Mouse (Mus musculus): ENCODE measurements around the gene Camta1. TPM values are rescaled to one million over a fixed set of nuclear protein-coding genes. Genes with fewer than 3 reads are reported as not detected.
A peak's percentile ranks its signal among the peaks of the same experiment; 100 is the strongest.

Camta1 gene
- polyA plus RNA-seq, 1 experiment from 2014 or later = 93.9 TPM

- H3K36me3 ChIP-seq (ENCODE audit: control insufficient read depth, insufficient read depth, low read length) = no peaks in the 10 kb centered on the region
- no peak overlapping the region for H3K4me2 ChIP-seq
- no peak overlapping the region for H3K4me3 ChIP-seq (ENCODE audit: low read depth, low read length)
- H3K27me3 ChIP-seq (replicated peaks; ENCODE audit: control insufficient read depth, insufficient read depth, low read length) = no peaks in the 10 kb centered on the region
- H3K27ac ChIP-seq (ENCODE audit: low read depth, low read length) = no peak overlapping the region
- 80% methylated on average over 15 of the region's 15 CpGs for WGBS
- no peak for DNase-seq (ENCODE audit: low spot score)
- H3K4me1 ChIP-seq (replicated peaks; ENCODE audit: control insufficient read depth, insufficient read depth, low read length) = no peaks in the 10 kb centered on the region
- H3K9ac ChIP-seq (ENCODE audit: low read depth, low read length) = no peak overlapping the region
- ATAC-seq (replicated peaks; ENCODE audit: low FRiP score) = no peak
- H3K9me3 ChIP-seq (ENCODE audit: control insufficient read depth, low read length) = no peaks in the 10 kb centered on the region
Observed at GRCm38 (mm10) chr4:151751270-151751945, 110.3 kb downstream of the Camta1 start.

- H3K4me2 ChIP-seq = no peak overlapping the region
- H3K9me3 ChIP-seq (ENCODE audit: control insufficient read depth, low read length) = no peaks in the 10 kb centered on the region
- ATAC-seq (replicated peaks; ENCODE audit: low FRiP score) = no peak
- H3K27ac ChIP-seq (ENCODE audit: low read depth, low read length) = no peak overlapping the region
- no peaks in the 10 kb centered on the region for H3K36me3 ChIP-seq (ENCODE audit: control insufficient read depth, insufficient read depth, low read length)
- H3K4me3 ChIP-seq (ENCODE audit: low read depth, low read length) = no peak overlapping the region
- H3K27me3 ChIP-seq (replicated peaks; ENCODE audit: control insufficient read depth, insufficient read depth, low read length) = no peaks in the 10 kb centered on the region
- H3K4me1 ChIP-seq (replicated peaks; ENCODE audit: control insufficient read depth, insufficient read depth, low read length) = 0 out of 2 replicates have a peak, but pooled peaks cover under 1% of the 10 kb centered on the region
- H3K9ac ChIP-seq (ENCODE audit: low read depth, low read length) = no peak overlapping the region
- WGBS = 50% methylated on average over 6 of the region's 6 CpGs
- no peak for DNase-seq (ENCODE audit: low spot score)
Observed at GRCm38 (mm10) chr4:151747723-151748122, 114.0 kb downstream of the Camta1 start.

GRCm38 (mm10) chr4:151746002-151746606 is 115.6 kb downstream of the Camta1 start:
- H3K4me2 ChIP-seq = no peak overlapping the region
- no peak for ATAC-seq (replicated peaks; ENCODE audit: low FRiP score)
- H3K36me3 ChIP-seq (ENCODE audit: control insufficient read depth, insufficient read depth, low read length) = no peaks in the 10 kb centered on the region
- WGBS = 84% methylated on average over 9 of the region's 9 CpGs
- no peak for DNase-seq (ENCODE audit: low spot score)
- H3K27me3 ChIP-seq (replicated peaks; ENCODE audit: control insufficient read depth, insufficient read depth, low read length) = no peaks in the 10 kb centered on the region
- peaks cover 11% of the 10 kb centered on the region; the same call in 1 of the 2 replicates for H3K4me1 ChIP-seq (replicated peaks; ENCODE audit: control insufficient read depth, insufficient read depth, low read length)
- no peaks in the 10 kb centered on the region for H3K9me3 ChIP-seq (ENCODE audit: control insufficient read depth, low read length)
- H3K27ac ChIP-seq (ENCODE audit: low read depth, low read length) = no peak overlapping the region
- no peak overlapping the region for H3K9ac ChIP-seq (ENCODE audit: low read depth, low read length)
- H3K4me3 ChIP-seq (ENCODE audit: low read depth, low read length) = no peak overlapping the region

GRCm38 (mm10) chr4:151741249-151742137 is 120.2 kb downstream of the Camta1 start:
- ATAC-seq (replicated peaks; ENCODE audit: low FRiP score) (peak; percentile 67), DNase-seq (ENCODE audit: low spot score) (no peak)
- no peaks in the 10 kb centered on the region for H3K36me3 ChIP-seq (ENCODE audit: control insufficient read depth, insufficient read depth, low read length)
- H3K4me1 ChIP-seq (replicated peaks; ENCODE audit: control insufficient read depth, insufficient read depth, low read length) = peaks cover 13% of the 10 kb centered on the region; the same call in 1 of the 2 replicates
- H3K4me2 ChIP-seq = 0 out of 2 replicates have a peak overlapping the region, but pooled peaks have one; percentile 13
- no peaks in the 10 kb centered on the region for H3K27me3 ChIP-seq (replicated peaks; ENCODE audit: control insufficient read depth, insufficient read depth, low read length)
- WGBS = 43% methylated on average over 20 of the region's 20 CpGs
- H3K9ac ChIP-seq (ENCODE audit: low read depth, low read length) = no peak overlapping the region
- no peak overlapping the region for H3K4me3 ChIP-seq (ENCODE audit: low read depth, low read length)
- H3K27ac ChIP-seq (ENCODE audit: low read depth, low read length) = no peak overlapping the region
- no peaks in the 10 kb centered on the region for H3K9me3 ChIP-seq (ENCODE audit: control insufficient read depth, low read length)

GRCm38 (mm10) chr4:151739348-151739956 is 122.2 kb downstream of the Camta1 start:
- 74% methylated on average over 12 of the region's 12 CpGs for WGBS
- no peaks in the 10 kb centered on the region for H3K36me3 ChIP-seq (ENCODE audit: control insufficient read depth, insufficient read depth, low read length)
- no peak for DNase-seq (ENCODE audit: low spot score)
- peaks cover 13% of the 10 kb centered on the region; the same call in 1 of the 2 replicates for H3K4me1 ChIP-seq (replicated peaks; ENCODE audit: control insufficient read depth, insufficient read depth, low read length)
- no peak overlapping the region for H3K4me2 ChIP-seq
- no peak overlapping the region for H3K4me3 ChIP-seq (ENCODE audit: low read depth, low read length)
- H3K9ac ChIP-seq (ENCODE audit: low read depth, low read length) = no peak overlapping the region
- no peaks in the 10 kb centered on the region for H3K27me3 ChIP-seq (replicated peaks; ENCODE audit: control insufficient read depth, insufficient read depth, low read length)
- ATAC-seq (replicated peaks; ENCODE audit: low FRiP score) = 0 out of 2 replicates have a peak, but pooled peaks have one; percentile 24
- H3K27ac ChIP-seq (ENCODE audit: low read depth, low read length) = no peak overlapping the region
- no peaks in the 10 kb centered on the region for H3K9me3 ChIP-seq (ENCODE audit: control insufficient read depth, low read length)

- Histone ChIP-seq H3K27ac (ENCODE audit: low read depth, low read length) (no peak overlapping the region), H3K4me1 (replicated peaks; ENCODE audit: control insufficient read depth, insufficient read depth, low read length) (peaks cover 13% of the 10 kb centered on the region; the same call in 1 of the 2 replicates), H3K9me3 (ENCODE audit: control insufficient read depth, low read length) (no peaks in the 10 kb centered on the region), H3K4me2 (no peak overlapping the region), H3K27me3 (replicated peaks; ENCODE audit: control insufficient read depth, insufficient read depth, low read length) (no peaks in the 10 kb centered on the region), H3K9ac (ENCODE audit: low read depth, low read length) (no peak overlapping the region), H3K36me3 (ENCODE audit: control insufficient read depth, insufficient read depth, low read length) (no peaks in the 10 kb centered on the region), H3K4me3 (ENCODE audit: low read depth, low read length) (no peak overlapping the region)
- DNase-seq (ENCODE audit: low spot score) = no peak
- WGBS = 74% methylated on average over 11 of the region's 11 CpGs
- ATAC-seq (replicated peaks; ENCODE audit: low FRiP score) = no peak
Observed at GRCm38 (mm10) chr4:151738875-151739274, 122.8 kb downstream of the Camta1 start.

- no peak overlapping the region for H3K9ac ChIP-seq (ENCODE audit: low read depth, low read length)
- no peak for ATAC-seq (replicated peaks; ENCODE audit: low FRiP score)
- H3K4me2 ChIP-seq = no peak overlapping the region
- H3K27me3 ChIP-seq (replicated peaks; ENCODE audit: control insufficient read depth, insufficient read depth, low read length) = no peaks in the 10 kb centered on the region
- H3K4me3 ChIP-seq (ENCODE audit: low read depth, low read length) = no peak overlapping the region
- no peak overlapping the region for H3K27ac ChIP-seq (ENCODE audit: low read depth, low read length)
- peaks cover 13% of the 10 kb centered on the region; the same call in 1 of the 2 replicates for H3K4me1 ChIP-seq (replicated peaks; ENCODE audit: control insufficient read depth, insufficient read depth, low read length)
- whole genome bisulfite sequencing = 76% methylated on average over 5 of the region's 5 CpGs
- no peak for DNase-seq (ENCODE audit: low spot score)
- no peaks in the 10 kb centered on the region for H3K36me3 ChIP-seq (ENCODE audit: control insufficient read depth, insufficient read depth, low read length)
- no peaks in the 10 kb centered on the region for H3K9me3 ChIP-seq (ENCODE audit: control insufficient read depth, low read length)
Observed at GRCm38 (mm10) chr4:151738280-151738679, 123.4 kb downstream of the Camta1 start.

GRCm38 (mm10) chr4:151732668-151733067 is 129.0 kb downstream of the Camta1 start:
- no peak overlapping the region for H3K9ac ChIP-seq (ENCODE audit: low read depth, low read length)
- no peak overlapping the region for H3K4me2 ChIP-seq
- DNase-seq (ENCODE audit: low spot score) (no peak), ATAC-seq (replicated peaks; ENCODE audit: low FRiP score) (no peak)
- WGBS = 72% methylated on average over 10 of the region's 10 CpGs
- no peak overlapping the region for H3K4me3 ChIP-seq (ENCODE audit: low read depth, low read length)
- H3K27ac ChIP-seq (ENCODE audit: low read depth, low read length) = no peak overlapping the region
- H3K4me1 ChIP-seq (replicated peaks; ENCODE audit: control insufficient read depth, insufficient read depth, low read length) = peaks cover 14% of the 10 kb centered on the region
- H3K36me3 ChIP-seq (ENCODE audit: control insufficient read depth, insufficient read depth, low read length) = no peaks in the 10 kb centered on the region
- no peaks in the 10 kb centered on the region for H3K9me3 ChIP-seq (ENCODE audit: control insufficient read depth, low read length)
- 0 out of 2 replicates have a peak, but pooled peaks cover 4% of the 10 kb centered on the region for H3K27me3 ChIP-seq (replicated peaks; ENCODE audit: control insufficient read depth, insufficient read depth, low read length)
